Mouse (Mus musculus): ENCODE measurements around the gene Angptl2.

- TF ChIP-seq ZC3H11A (IDR thresholded peaks at IDR 0.05; ENCODE audit: borderline replicate concordance, low read depth, low read length) (no peak), ZNF384 (IDR thresholded peaks at IDR 0.05; ENCODE audit: low read depth, low read length) (no peak), HCFC1 (IDR thresholded peaks at IDR 0.05; ENCODE audit: borderline replicate concordance, insufficient read depth, low read length) (no peak), MAFK (IDR thresholded peaks at IDR 0.05; ENCODE audit: insufficient read depth, low read depth, low read length) (no peak), CHD2 (IDR thresholded peaks at IDR 0.05; ENCODE audit: low read depth, low read length) (no peak)
Measured at GRCm38 (mm10) chr2:33231788-33232187, 15.9 kb downstream of the Angptl2 start.

All from ES-E14 (cell line).